Mouse (Mus musculus): Measurements from ENCODE around the gene Robo2. TPM values are rescaled to one million over a fixed set of nuclear protein-coding genes. Genes with fewer than 3 reads are reported as not detected.

Robo2 gene
- polyA plus RNA-seq, 2 experiments, result 2.5 to 3.4 TPM

GRCm38 (mm10) chr16:74027822-74028221, 383.8 kb downstream of the Robo2 start:
- Histone ChIP-seq H3K27me3 (ENCODE audit: control insufficient read depth, insufficient read depth, low read length) (no peaks in the 10 kb centered on the region), H3K27ac (no peak overlapping the region), H3K36me3 (replicated peaks; ENCODE audit: control insufficient read depth, insufficient read depth, low read depth) (no peaks in the 10 kb centered on the region), H3K4me1 (replicated peaks; ENCODE audit: control insufficient read depth in 2 of 2, insufficient read depth in 2 of 2, low read length in 1 of 2) (no peaks in the 10 kb centered on the region), H3K4me2 (ENCODE audit: low read depth) (no peak overlapping the region), H3K9ac (replicated peaks) (no peak overlapping the region), H3K9me3 (ENCODE audit: control insufficient read depth, low read length) (no peaks in the 10 kb centered on the region), H3K4me3 (ENCODE audit: insufficient read depth in 1 of 2, low read depth in 2 of 2, low read length in 2 of 2) (no peak overlapping the region)
- TF ChIP-seq EP300 (IDR thresholded peaks at IDR 0.05; ENCODE audit: low read depth) (no peak), CTCF (IDR thresholded peaks at IDR 0.05; ENCODE audit: low read depth) (no peak)
- DNase-seq (ENCODE audit: low read depth in 3 of 3, low spot score in 3 of 3) (no peak), ATAC-seq (ENCODE audit: insufficient read depth) (no peak)
- 59% methylated on average over 4 of the region's 4 CpGs for WGBS (ENCODE audit: insufficient replicate concordance)

- no peaks in the 10 kb centered on the region for H3K36me3 ChIP-seq (replicated peaks; ENCODE audit: control insufficient read depth, insufficient read depth, low read depth)
- no peaks in the 10 kb centered on the region for H3K27me3 ChIP-seq (ENCODE audit: control insufficient read depth, insufficient read depth, low read length)
- WGBS (ENCODE audit: insufficient replicate concordance), result 40% methylated on average over 1 of the region's 1 CpGs
- H3K27ac ChIP-seq, result no peak overlapping the region
- DNase-seq (ENCODE audit: low read depth in 3 of 3, low spot score in 3 of 3) (no peak), ATAC-seq (ENCODE audit: insufficient read depth) (no peak)
- no peak overlapping the region for H3K4me2 ChIP-seq (ENCODE audit: low read depth)
- no peaks in the 10 kb centered on the region for H3K9me3 ChIP-seq (ENCODE audit: control insufficient read depth, low read length)
- H3K4me1 ChIP-seq (replicated peaks; ENCODE audit: control insufficient read depth in 2 of 2, insufficient read depth in 2 of 2, low read length in 1 of 2), result no peaks in the 10 kb centered on the region
- no peak for TF ChIP-seq CTCF (IDR thresholded peaks at IDR 0.05; ENCODE audit: low read depth)
- TF ChIP-seq EP300 (IDR thresholded peaks at IDR 0.05; ENCODE audit: low read depth), result no peak
- no peak overlapping the region for H3K4me3 ChIP-seq (ENCODE audit: insufficient read depth in 1 of 2, low read depth in 2 of 2, low read length in 2 of 2)
- H3K9ac ChIP-seq (replicated peaks), result no peak overlapping the region
These were observed 389.2 kb downstream of the Robo2 start for GRCm38 (mm10) chr16:74022281-74022978.

- DNase-seq (ENCODE audit: low read depth in 3 of 3, low spot score in 3 of 3) (no peak), ATAC-seq (ENCODE audit: insufficient read depth) (no peak)
- no peak for TF ChIP-seq EP300 (IDR thresholded peaks at IDR 0.05; ENCODE audit: low read depth)
- TF ChIP-seq CTCF (IDR thresholded peaks at IDR 0.05; ENCODE audit: low read depth), result no peak
- no peaks in the 10 kb centered on the region for H3K36me3 ChIP-seq (replicated peaks; ENCODE audit: control insufficient read depth, insufficient read depth, low read depth)
- no peak overlapping the region for H3K4me2 ChIP-seq (ENCODE audit: low read depth)
- WGBS (ENCODE audit: insufficient replicate concordance), result 55% methylated on average over 3 of the region's 3 CpGs
- no peaks in the 10 kb centered on the region for H3K4me1 ChIP-seq (replicated peaks; ENCODE audit: control insufficient read depth in 2 of 2, insufficient read depth in 2 of 2, low read length in 1 of 2)
- H3K9ac ChIP-seq (replicated peaks), result no peak overlapping the region
- H3K27me3 ChIP-seq (ENCODE audit: control insufficient read depth, insufficient read depth, low read length), result no peaks in the 10 kb centered on the region
- no peaks in the 10 kb centered on the region for H3K9me3 ChIP-seq (ENCODE audit: control insufficient read depth, low read length)
- H3K27ac ChIP-seq, result no peak overlapping the region
- H3K4me3 ChIP-seq (ENCODE audit: insufficient read depth in 1 of 2, low read depth in 2 of 2, low read length in 2 of 2), result no peak overlapping the region
These were observed 405.9 kb downstream of the Robo2 start for GRCm38 (mm10) chr16:74005767-74006166.

GRCm38 (mm10) chr16:74001331-74001730, 410.3 kb downstream of the Robo2 start:
- H3K9me3 ChIP-seq (ENCODE audit: control insufficient read depth, low read length), result no peaks in the 10 kb centered on the region
- H3K27me3 ChIP-seq (ENCODE audit: control insufficient read depth, insufficient read depth, low read length), result no peaks in the 10 kb centered on the region
- 59% methylated on average over 2 of the region's 2 CpGs for WGBS (ENCODE audit: insufficient replicate concordance)
- no peak overlapping the region for H3K4me3 ChIP-seq (ENCODE audit: insufficient read depth in 1 of 2, low read depth in 2 of 2, low read length in 2 of 2)
- DNase-seq (ENCODE audit: low read depth in 3 of 3, low spot score in 3 of 3) (no peak), ATAC-seq (ENCODE audit: insufficient read depth) (no peak)
- no peaks in the 10 kb centered on the region for H3K4me1 ChIP-seq (replicated peaks; ENCODE audit: control insufficient read depth in 2 of 2, insufficient read depth in 2 of 2, low read length in 1 of 2)
- no peak overlapping the region for H3K4me2 ChIP-seq (ENCODE audit: low read depth)
- H3K9ac ChIP-seq (replicated peaks), result no peak overlapping the region
- no peak overlapping the region for H3K27ac ChIP-seq
- H3K36me3 ChIP-seq (replicated peaks; ENCODE audit: control insufficient read depth, insufficient read depth, low read depth), result no peaks in the 10 kb centered on the region
- no peak for TF ChIP-seq EP300 (IDR thresholded peaks at IDR 0.05; ENCODE audit: low read depth)

- H3K36me3 ChIP-seq (replicated peaks; ENCODE audit: control insufficient read depth, insufficient read depth, low read depth), result no peaks in the 10 kb centered on the region
- DNase-seq (ENCODE audit: low read depth in 3 of 3, low spot score in 3 of 3), result no peak
- H3K4me2 ChIP-seq (ENCODE audit: low read depth), result no peak overlapping the region
- no peak overlapping the region for H3K27ac ChIP-seq
- WGBS (ENCODE audit: insufficient replicate concordance), result 55% methylated on average over 6 of the region's 6 CpGs
- H3K4me3 ChIP-seq (ENCODE audit: insufficient read depth in 1 of 2, low read depth in 2 of 2, low read length in 2 of 2), result no peak overlapping the region
- H3K4me1 ChIP-seq (replicated peaks; ENCODE audit: control insufficient read depth in 2 of 2, insufficient read depth in 2 of 2, low read length in 1 of 2), result no peaks in the 10 kb centered on the region
- H3K27me3 ChIP-seq (ENCODE audit: control insufficient read depth, insufficient read depth, low read length), result no peaks in the 10 kb centered on the region
- TF ChIP-seq EP300 (IDR thresholded peaks at IDR 0.05; ENCODE audit: low read depth), result no peak
- TF ChIP-seq CTCF (IDR thresholded peaks at IDR 0.05; ENCODE audit: low read depth), result no peak
- H3K9me3 ChIP-seq (ENCODE audit: control insufficient read depth, low read length), result no peaks in the 10 kb centered on the region
- ATAC-seq (ENCODE audit: insufficient read depth), result no peak
- no peak overlapping the region for H3K9ac ChIP-seq (replicated peaks)
These were observed 420.4 kb downstream of the Robo2 start for GRCm38 (mm10) chr16:73991212-73991611.

Measured in liver, embryonic 14.5 days (tissue).